Mouse (Mus musculus): Measurements from ENCODE around the gene Pdzrn3. TPM values are rescaled to one million over a fixed set of nuclear protein-coding genes. Genes with fewer than 3 reads are reported as not detected.

The Pdzrn3 gene
- total and polyA plus RNA-seq, 3 experiments, result not detected

GRCm38 (mm10) chr6:101303959-101304738, 73.5 kb downstream of the Pdzrn3 start:
- Histone ChIP-seq H3K36me3 (replicated peaks in 1 of 2; ENCODE audit: control insufficient read depth in 1 of 2, insufficient read depth in 1 of 2, low read length in 1 of 2) (no peaks in the 10 kb centered on the region), H3K4me1 (ENCODE audit: control insufficient read depth in 1 of 2, insufficient read depth in 2 of 2) (no peaks in the 10 kb centered on the region), H3K9me3 (replicated peaks; ENCODE audit: low read length) (peaks cover 75% of the 10 kb centered on the region), H3K9ac (ENCODE audit: insufficient read depth, low read depth) (no peak overlapping the region), H3K4me2 (ENCODE audit: insufficient read depth, low read depth, poor library complexity, severe bottlenecking) (no peak overlapping the region), H3K27ac (ENCODE audit: insufficient read depth, low read depth) (no peak overlapping the region), H3K79me2 (replicated peaks; ENCODE audit: control insufficient read depth, extremely low read depth, insufficient read depth, poor library complexity, severe bottlenecking) (no peaks in the 10 kb centered on the region), H3K4me3 (replicated peaks in 1 of 3; ENCODE audit: low read depth in 2 of 3, low read length in 2 of 3, poor library complexity in 1 of 3) (no peak overlapping the region), H3K27me3 (replicated peaks) (no peaks in the 10 kb centered on the region)
- DNase-seq (ENCODE audit: extremely low read depth), result no peak
- in situ Hi-C loops (cut with MboI; ENCODE audit: low pct_ligation_motif_present, low pct_unique_long_range_greater_than_20kb, low sequenced_read_pairs) (no loop called here), dilution Hi-C loops (cut with MboI; ENCODE audit: extremely low pct_ligation_motif_present, extremely low pct_unique_long_range_greater_than_20kb, low sequenced_read_pairs) (no loop called here)
- TF ChIP-seq EP300 (IDR thresholded peaks at IDR 0.05; ENCODE audit: low read length) (no peak), MYC (IDR thresholded peaks at IDR 0.05; ENCODE audit: low read depth, low read length) (no peak), IRF4 (IDR thresholded peaks at IDR 0.05; ENCODE audit: low read depth, low read length) (no peak), PAX5 (IDR thresholded peaks at IDR 0.05; ENCODE audit: low read length) (no peak), CTCF (conservative IDR thresholded peaks at IDR 0.05 in 1 of 2, IDR thresholded peaks at IDR 0.05 in 1 of 2; ENCODE audit: low read depth in 2 of 2, low read length in 2 of 2) (no peak), ETS1 (conservative IDR thresholded peaks at IDR 0.05; ENCODE audit: low read depth, low read length) (no peak), E2F4 (IDR thresholded peaks at IDR 0.05; ENCODE audit: insufficient replicate concordance, low read depth, low read length) (no peak), ZNF384 (IDR thresholded peaks at IDR 0.05; ENCODE audit: low read depth, low read length) (no peak), USF2 (conservative IDR thresholded peaks at IDR 0.05; ENCODE audit: low read depth, low read length) (no peak), ZMIZ1 (IDR thresholded peaks at IDR 0.05; ENCODE audit: low read depth, low read length) (no peak), MAZ (IDR thresholded peaks at IDR 0.05; ENCODE audit: low read depth, low read length) (no peak), GABPA (IDR thresholded peaks at IDR 0.05; ENCODE audit: insufficient replicate concordance, low read depth, low read length) (no peak), SIN3A (IDR thresholded peaks at IDR 0.05; ENCODE audit: low read length) (no peak), KAT2A (IDR thresholded peaks at IDR 0.05; ENCODE audit: insufficient replicate concordance, low read length) (no peak), NRF1 (IDR thresholded peaks at IDR 0.05; ENCODE audit: low read depth, low read length) (no peak), MXI1 (IDR thresholded peaks at IDR 0.05; ENCODE audit: low read depth, low read length) (no peak)

GRCm38 (mm10) chr6:101303501-101303900, 74.2 kb downstream of the Pdzrn3 start:
- H3K4me2 ChIP-seq (ENCODE audit: insufficient read depth, low read depth, poor library complexity, severe bottlenecking), result no peak overlapping the region
- H3K79me2 ChIP-seq (replicated peaks; ENCODE audit: control insufficient read depth, extremely low read depth, insufficient read depth, poor library complexity, severe bottlenecking), result no peaks in the 10 kb centered on the region
- dilution Hi-C loops (cut with MboI; ENCODE audit: extremely low pct_ligation_motif_present, extremely low pct_unique_long_range_greater_than_20kb, low sequenced_read_pairs) (no loop called here), in situ Hi-C loops (cut with MboI; ENCODE audit: low pct_ligation_motif_present, low pct_unique_long_range_greater_than_20kb, low sequenced_read_pairs) (no loop called here)
- H3K27ac ChIP-seq (ENCODE audit: insufficient read depth, low read depth), result no peak overlapping the region
- no peaks in the 10 kb centered on the region for H3K27me3 ChIP-seq (replicated peaks)
- H3K4me3 ChIP-seq (replicated peaks in 1 of 3; ENCODE audit: low read depth in 2 of 3, low read length in 2 of 3, poor library complexity in 1 of 3), result no peak overlapping the region
- H3K4me1 ChIP-seq (ENCODE audit: control insufficient read depth in 1 of 2, insufficient read depth in 2 of 2), result no peaks in the 10 kb centered on the region
- no peak for TF ChIP-seq USF2 (conservative IDR thresholded peaks at IDR 0.05; ENCODE audit: low read depth, low read length)
- no peak for TF ChIP-seq USF1 (IDR thresholded peaks at IDR 0.05; ENCODE audit: low read depth, low read length)
- TF ChIP-seq MAX (IDR thresholded peaks at IDR 0.05; ENCODE audit: low read length), result no peak
- TF ChIP-seq SMC3 (IDR thresholded peaks at IDR 0.05; ENCODE audit: low read depth, low read length), result no peak
- no peak for TF ChIP-seq KAT2A (IDR thresholded peaks at IDR 0.05; ENCODE audit: insufficient replicate concordance, low read length)
- TF ChIP-seq CHD1 (IDR thresholded peaks at IDR 0.05; ENCODE audit: low read depth, low read length), result no peak
- no peak for TF ChIP-seq TBP (conservative IDR thresholded peaks at IDR 0.05; ENCODE audit: low read depth, low read length)
- DNase-seq (ENCODE audit: extremely low read depth), result no peak
- peaks cover 72% of the 10 kb centered on the region for H3K9me3 ChIP-seq (replicated peaks; ENCODE audit: low read length)
- H3K36me3 ChIP-seq (replicated peaks in 1 of 2; ENCODE audit: control insufficient read depth in 1 of 2, insufficient read depth in 1 of 2, low read length in 1 of 2), result no peaks in the 10 kb centered on the region
- no peak overlapping the region for H3K9ac ChIP-seq (ENCODE audit: insufficient read depth, low read depth)
